Mouse (Mus musculus): ENCODE data around the gene Tmprss6. TPM values are rescaled to one million over a fixed set of nuclear protein-coding genes. Genes with fewer than 3 reads are reported as not detected.

Gene Tmprss6
- total and polyA plus RNA-seq, 3 experiments = 0.11 TPM; not detected in 2

GRCm38 (mm10) chr15:78489248-78489647 is 20.8 kb upstream of the Tmprss6 start:
- Histone ChIP-seq H3K9me3 (replicated peaks) (no peaks in the 10 kb centered on the region), H3K36me3 (replicated peaks) (no peaks in the 10 kb centered on the region), H3K4me3 (ENCODE audit: low read depth, low read length) (no peak overlapping the region), H3K4me1 (ENCODE audit: insufficient read depth, low read depth, low read length) (no peaks in the 10 kb centered on the region), H3K27me3 (ENCODE audit: insufficient read depth, low read length) (peaks cover 33% of the 10 kb centered on the region)
- no peak for ATAC-seq (ENCODE audit: extremely low read depth, insufficient number of reproducible peaks, low FRiP score, poor library complexity, severe bottlenecking)
- TF ChIP-seq GATA1 (IDR thresholded peaks at IDR 0.05; ENCODE audit: borderline replicate concordance, low read length) = no peak
- TF ChIP-seq POLR2AphosphoS5 (IDR thresholded peaks at IDR 0.05; ENCODE audit: insufficient replicate concordance, low read depth, low read length) = no peak
- TF ChIP-seq GATA2 (IDR thresholded peaks at IDR 0.05; ENCODE audit: borderline replicate concordance, low read depth, low read length) = no peak
- no peak for TF ChIP-seq CTCF (IDR thresholded peaks at IDR 0.05; ENCODE audit: low read depth, low read length)
- no peak for TF ChIP-seq TAL1 (conservative IDR thresholded peaks at IDR 0.05; ENCODE audit: low read depth, low read length)
- DNase-seq (ENCODE audit: low spot score) = no peak

DNA sequence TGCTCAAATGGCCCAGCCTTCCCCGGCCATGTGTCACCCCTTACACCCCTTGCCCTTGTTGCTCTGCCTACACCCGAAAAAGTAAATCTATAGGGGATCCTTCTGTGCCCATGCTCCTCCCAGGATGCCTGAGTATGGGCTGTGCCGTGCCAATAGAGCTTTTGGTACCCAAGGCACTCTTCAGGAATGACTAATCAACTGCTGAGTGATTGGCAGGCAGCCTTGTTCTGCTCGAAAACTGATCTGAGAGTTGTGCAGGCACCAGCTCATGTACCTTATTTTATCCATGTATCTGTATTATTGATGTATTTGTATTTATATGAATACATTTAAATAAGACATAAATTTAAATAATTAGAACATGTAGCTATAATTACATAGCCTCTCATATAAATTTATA is 18.6 kb upstream of the Tmprss6 start:
- H3K4me1 ChIP-seq (ENCODE audit: insufficient read depth, low read depth, low read length) = no peaks in the 10 kb centered on the region
- no peak overlapping the region for H3K4me3 ChIP-seq (ENCODE audit: low read depth, low read length)
- TF ChIP-seq POLR2AphosphoS5 (IDR thresholded peaks at IDR 0.05; ENCODE audit: insufficient replicate concordance, low read depth, low read length) = no peak
- H3K9me3 ChIP-seq (replicated peaks) = no peaks in the 10 kb centered on the region
- peaks cover 45% of the 10 kb centered on the region for H3K27me3 ChIP-seq (ENCODE audit: insufficient read depth, low read length)
- ATAC-seq (ENCODE audit: extremely low read depth, insufficient number of reproducible peaks, low FRiP score, poor library complexity, severe bottlenecking) = no peak
- H3K36me3 ChIP-seq (replicated peaks) = no peaks in the 10 kb centered on the region
- DNase-seq (ENCODE audit: low spot score) = no peak

DNA sequence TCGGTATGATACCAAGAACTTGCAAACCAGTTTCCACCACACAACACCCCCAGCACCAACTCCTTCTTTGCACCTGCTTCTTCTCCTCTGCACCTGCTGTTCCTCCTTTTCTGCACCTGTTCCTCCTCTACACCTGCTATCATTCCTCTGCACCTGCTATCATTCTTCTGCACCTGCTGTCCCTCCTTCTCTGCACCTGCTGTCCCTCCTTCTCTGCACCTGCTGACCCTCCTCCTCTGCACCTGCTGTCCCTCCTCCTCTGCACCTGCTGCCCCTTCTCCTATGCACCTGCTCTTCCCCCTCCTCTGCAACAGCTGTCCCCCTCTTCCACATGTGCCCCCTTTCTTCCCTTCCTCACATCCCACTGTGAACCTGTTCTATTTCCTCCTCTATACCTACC is 18.1 kb upstream of the Tmprss6 start:
- Histone ChIP-seq H3K27me3 (ENCODE audit: insufficient read depth, low read length) (peaks cover 49% of the 10 kb centered on the region), H3K36me3 (replicated peaks) (no peaks in the 10 kb centered on the region), H3K4me3 (ENCODE audit: low read depth, low read length) (no peak overlapping the region), H3K9me3 (replicated peaks) (no peaks in the 10 kb centered on the region), H3K4me1 (ENCODE audit: insufficient read depth, low read depth, low read length) (no peaks in the 10 kb centered on the region)
- ATAC-seq (ENCODE audit: extremely low read depth, insufficient number of reproducible peaks, low FRiP score, poor library complexity, severe bottlenecking) (no peak), DNase-seq (ENCODE audit: low spot score) (no peak)
- TF ChIP-seq GATA2 (IDR thresholded peaks at IDR 0.05; ENCODE audit: borderline replicate concordance, low read depth, low read length) = no peak
- no peak for TF ChIP-seq POLR2AphosphoS5 (IDR thresholded peaks at IDR 0.05; ENCODE audit: insufficient replicate concordance, low read depth, low read length)
- TF ChIP-seq GATA1 (IDR thresholded peaks at IDR 0.05; ENCODE audit: borderline replicate concordance, low read length) = no peak
- no peak for TF ChIP-seq TAL1 (conservative IDR thresholded peaks at IDR 0.05; ENCODE audit: low read depth, low read length)
- no peak for TF ChIP-seq CTCF (IDR thresholded peaks at IDR 0.05; ENCODE audit: low read depth, low read length)

DNA sequence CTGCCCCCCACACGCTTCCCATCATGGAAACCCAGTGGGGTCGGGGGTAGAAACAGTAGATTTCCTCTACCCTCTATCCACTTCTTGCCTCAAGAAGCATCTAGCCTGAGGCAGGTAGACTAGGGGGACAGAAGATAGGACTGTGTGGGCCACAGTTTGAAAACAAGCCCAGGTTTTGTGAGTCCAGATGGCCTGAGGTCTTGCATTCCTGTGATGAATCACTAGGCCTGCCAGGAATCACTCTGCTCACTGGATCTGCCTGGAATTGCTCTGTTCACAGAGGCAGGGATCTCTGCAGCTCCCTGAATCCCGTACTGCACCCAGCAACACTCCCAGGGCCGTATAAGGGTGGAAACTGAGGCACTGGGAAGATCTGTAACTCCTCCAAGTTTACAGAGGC is 14.9 kb upstream of the Tmprss6 start:
- TF ChIP-seq TAL1 (conservative IDR thresholded peaks at IDR 0.05; ENCODE audit: low read depth, low read length) (no peak), POLR2AphosphoS5 (IDR thresholded peaks at IDR 0.05; ENCODE audit: insufficient replicate concordance, low read depth, low read length) (no peak), GATA1 (IDR thresholded peaks at IDR 0.05; ENCODE audit: borderline replicate concordance, low read length) (no peak)
- no peak overlapping the region for H3K4me3 ChIP-seq (ENCODE audit: low read depth, low read length)
- ATAC-seq (ENCODE audit: extremely low read depth, insufficient number of reproducible peaks, low FRiP score, poor library complexity, severe bottlenecking) (no peak), DNase-seq (ENCODE audit: low spot score) (no peak)
- no peaks in the 10 kb centered on the region for H3K4me1 ChIP-seq (ENCODE audit: insufficient read depth, low read depth, low read length)
- H3K9me3 ChIP-seq (replicated peaks) = no peaks in the 10 kb centered on the region
- peaks cover 45% of the 10 kb centered on the region for H3K27me3 ChIP-seq (ENCODE audit: insufficient read depth, low read length)
- no peaks in the 10 kb centered on the region for H3K36me3 ChIP-seq (replicated peaks)

GRCm38 (mm10) chr15:78482518-78482917 is 14.1 kb upstream of the Tmprss6 start:
- Histone ChIP-seq H3K4me3 (ENCODE audit: low read depth, low read length) (no peak overlapping the region), H3K27me3 (ENCODE audit: insufficient read depth, low read length) (peaks cover 50% of the 10 kb centered on the region), H3K36me3 (replicated peaks) (no peaks in the 10 kb centered on the region), H3K4me1 (ENCODE audit: insufficient read depth, low read depth, low read length) (no peaks in the 10 kb centered on the region), H3K9me3 (replicated peaks) (no peaks in the 10 kb centered on the region)
- DNase-seq (ENCODE audit: low spot score) (no peak), ATAC-seq (ENCODE audit: extremely low read depth, insufficient number of reproducible peaks, low FRiP score, poor library complexity, severe bottlenecking) (no peak)
- TF ChIP-seq TAL1 (conservative IDR thresholded peaks at IDR 0.05; ENCODE audit: low read depth, low read length) = no peak

DNA sequence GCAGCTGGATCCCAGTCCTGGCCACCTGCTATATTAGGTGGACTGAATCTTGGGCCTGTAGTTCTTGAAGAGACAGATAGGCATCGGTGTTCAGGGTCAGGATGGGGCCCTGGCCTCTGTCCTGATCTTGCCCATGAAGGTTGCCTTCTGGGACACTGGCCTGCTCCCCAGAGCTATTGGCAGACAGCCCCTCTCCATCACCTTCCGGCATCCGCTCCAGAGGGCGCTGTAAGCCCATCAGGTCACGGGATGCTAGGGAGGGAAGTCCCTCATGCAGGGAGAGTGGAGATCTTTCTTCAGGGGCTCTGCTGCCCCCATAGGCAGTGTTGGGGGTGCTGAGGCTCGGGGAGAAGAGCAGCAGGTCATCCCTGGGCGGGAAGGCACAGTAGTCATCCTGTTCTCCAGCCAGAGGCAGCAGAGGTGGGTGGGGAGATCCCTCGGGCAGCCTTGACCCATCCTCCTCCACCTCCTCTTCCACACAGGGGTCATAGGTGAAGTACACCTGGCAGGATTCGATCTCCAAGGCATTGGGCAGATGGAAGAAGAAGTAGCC is 13.1 kb upstream of the Tmprss6 start:
- Histone ChIP-seq H3K27me3 (ENCODE audit: insufficient read depth, low read length) (peaks cover 44% of the 10 kb centered on the region), H3K4me1 (ENCODE audit: insufficient read depth, low read depth, low read length) (no peaks in the 10 kb centered on the region), H3K4me3 (ENCODE audit: low read depth, low read length) (no peak overlapping the region), H3K36me3 (replicated peaks) (no peaks in the 10 kb centered on the region), H3K9me3 (replicated peaks) (no peaks in the 10 kb centered on the region)
- no peak for DNase-seq (ENCODE audit: low spot score)
- TF ChIP-seq TAL1 (conservative IDR thresholded peaks at IDR 0.05; ENCODE audit: low read depth, low read length) = no peak
- TF ChIP-seq POLR2AphosphoS5 (IDR thresholded peaks at IDR 0.05; ENCODE audit: insufficient replicate concordance, low read depth, low read length) = no peak
- TF ChIP-seq CTCF (IDR thresholded peaks at IDR 0.05; ENCODE audit: low read depth, low read length) = no peak
- no peak for TF ChIP-seq GATA2 (IDR thresholded peaks at IDR 0.05; ENCODE audit: borderline replicate concordance, low read depth, low read length)
- TF ChIP-seq GATA1 (IDR thresholded peaks at IDR 0.05; ENCODE audit: borderline replicate concordance, low read length) = no peak
- ATAC-seq (ENCODE audit: extremely low read depth, insufficient number of reproducible peaks, low FRiP score, poor library complexity, severe bottlenecking) = no peak

- no peak for DNase-seq (ENCODE audit: low spot score)
- Histone ChIP-seq H3K9me3 (replicated peaks) (no peaks in the 10 kb centered on the region), H3K4me3 (ENCODE audit: low read depth, low read length) (no peak overlapping the region), H3K27me3 (ENCODE audit: insufficient read depth, low read length) (peaks cover 39% of the 10 kb centered on the region), H3K36me3 (replicated peaks) (no peaks in the 10 kb centered on the region), H3K4me1 (ENCODE audit: insufficient read depth, low read depth, low read length) (no peaks in the 10 kb centered on the region)
- ATAC-seq (ENCODE audit: extremely low read depth, insufficient number of reproducible peaks, low FRiP score, poor library complexity, severe bottlenecking) = no peak
- TF ChIP-seq POLR2AphosphoS5 (IDR thresholded peaks at IDR 0.05; ENCODE audit: insufficient replicate concordance, low read depth, low read length) (no peak), CTCF (IDR thresholded peaks at IDR 0.05; ENCODE audit: low read depth, low read length) (no peak), GATA2 (IDR thresholded peaks at IDR 0.05; ENCODE audit: borderline replicate concordance, low read depth, low read length) (no peak), GATA1 (IDR thresholded peaks at IDR 0.05; ENCODE audit: borderline replicate concordance, low read length) (no peak), TAL1 (conservative IDR thresholded peaks at IDR 0.05; ENCODE audit: low read depth, low read length) (no peak)
These were observed 12.6 kb upstream of the Tmprss6 start for GRCm38 (mm10) chr15:78480991-78481390.

All from G1E (cell line).